Mouse (Mus musculus): ENCODE measurements around the gene Shb. TPM values are rescaled to one million over a fixed set of nuclear protein-coding genes. Genes with fewer than 3 reads are reported as not detected.

The Shb gene
- polyA plus RNA-seq, 1 experiment from 2014 or later: 2.7 TPM

GRCm38 (mm10) chr4:45502002-45502401 is 30.3 kb downstream of the Shb start:
- no peak for ATAC-seq (ENCODE audit: low FRiP score)
- no peak for DNase-seq (ENCODE audit: low spot score, missing footprints)
- no peak overlapping the region for H3K4me2 ChIP-seq
- H3K36me3 ChIP-seq (ENCODE audit: control insufficient read depth, insufficient read depth, low read length): no peaks in the 10 kb centered on the region
- no peak overlapping the region for H3K4me3 ChIP-seq (ENCODE audit: low read depth, low read length)
- no peak overlapping the region for H3K27ac ChIP-seq (ENCODE audit: low read depth, low read length)
- H3K4me1 ChIP-seq (ENCODE audit: control insufficient read depth, insufficient read depth, low read length): peaks cover 13% of the 10 kb centered on the region
- no peak overlapping the region for H3K9ac ChIP-seq (ENCODE audit: low read length)
- no peaks in the 10 kb centered on the region for H3K27me3 ChIP-seq (ENCODE audit: control insufficient read depth, insufficient read depth, low read length)
- H3K9me3 ChIP-seq (ENCODE audit: control insufficient read depth, low read length): no peaks in the 10 kb centered on the region
- WGBS: 89% methylated on average over 9 of the region's 9 CpGs

- Histone ChIP-seq H3K4me2 (no peak overlapping the region), H3K36me3 (ENCODE audit: control insufficient read depth, insufficient read depth, low read length) (no peaks in the 10 kb centered on the region), H3K9me3 (ENCODE audit: control insufficient read depth, low read length) (no peaks in the 10 kb centered on the region), H3K4me3 (ENCODE audit: low read depth, low read length) (no peak overlapping the region), H3K4me1 (ENCODE audit: control insufficient read depth, insufficient read depth, low read length) (peaks cover 13% of the 10 kb centered on the region), H3K27ac (ENCODE audit: low read depth, low read length) (no peak overlapping the region), H3K9ac (ENCODE audit: low read length) (no peak overlapping the region), H3K27me3 (ENCODE audit: control insufficient read depth, insufficient read depth, low read length) (no peaks in the 10 kb centered on the region)
- 81% methylated on average over 8 of the region's 8 CpGs for whole genome bisulfite sequencing
- DNase-seq (ENCODE audit: low spot score, missing footprints) (no peak), ATAC-seq (ENCODE audit: low FRiP score) (no peak)
Observed at GRCm38 (mm10) chr4:45500381-45500780, 31.9 kb downstream of the Shb start.

- Histone ChIP-seq H3K36me3 (ENCODE audit: control insufficient read depth, insufficient read depth, low read length) (no peaks in the 10 kb centered on the region), H3K27me3 (ENCODE audit: control insufficient read depth, insufficient read depth, low read length) (no peaks in the 10 kb centered on the region), H3K4me2 (no peak overlapping the region), H3K9ac (ENCODE audit: low read length) (0 out of 2 replicates have a peak overlapping the region, but pooled peaks have one; percentile 9), H3K27ac (ENCODE audit: low read depth, low read length) (no peak overlapping the region), H3K4me1 (ENCODE audit: control insufficient read depth, insufficient read depth, low read length) (peaks cover 13% of the 10 kb centered on the region), H3K9me3 (ENCODE audit: control insufficient read depth, low read length) (no peaks in the 10 kb centered on the region), H3K4me3 (ENCODE audit: low read depth, low read length) (no peak overlapping the region)
- 34% methylated on average over 10 of the region's 10 CpGs for WGBS
- DNase-seq (ENCODE audit: low spot score, missing footprints) (no peak), ATAC-seq (ENCODE audit: low FRiP score) (no peak)
Observed at GRCm38 (mm10) chr4:45499556-45499955, 32.7 kb downstream of the Shb start.

- no peak overlapping the region for H3K4me3 ChIP-seq (ENCODE audit: low read depth, low read length)
- H3K9ac ChIP-seq (ENCODE audit: low read length): no peak overlapping the region
- no peaks in the 10 kb centered on the region for H3K27me3 ChIP-seq (ENCODE audit: control insufficient read depth, insufficient read depth, low read length)
- no peak overlapping the region for H3K27ac ChIP-seq (ENCODE audit: low read depth, low read length)
- H3K4me1 ChIP-seq (ENCODE audit: control insufficient read depth, insufficient read depth, low read length): peaks cover 16% of the 10 kb centered on the region
- no peaks in the 10 kb centered on the region for H3K9me3 ChIP-seq (ENCODE audit: control insufficient read depth, low read length)
- no peak overlapping the region for H3K4me2 ChIP-seq
- H3K36me3 ChIP-seq (ENCODE audit: control insufficient read depth, insufficient read depth, low read length): no peaks in the 10 kb centered on the region
- WGBS: 22% methylated on average over 6 of the region's 6 CpGs
- DNase-seq (ENCODE audit: low spot score, missing footprints) (no peak), ATAC-seq (ENCODE audit: low FRiP score) (no peak)
Observed at GRCm38 (mm10) chr4:45499081-45499480, 33.2 kb downstream of the Shb start.

- no peaks in the 10 kb centered on the region for H3K36me3 ChIP-seq (ENCODE audit: control insufficient read depth, insufficient read depth, low read length)
- no peak overlapping the region for H3K4me2 ChIP-seq
- DNase-seq (ENCODE audit: low spot score, missing footprints) (no peak), ATAC-seq (ENCODE audit: low FRiP score) (no peak)
- H3K4me1 ChIP-seq (ENCODE audit: control insufficient read depth, insufficient read depth, low read length): peaks cover 23% of the 10 kb centered on the region
- no peaks in the 10 kb centered on the region for H3K27me3 ChIP-seq (ENCODE audit: control insufficient read depth, insufficient read depth, low read length)
- WGBS: 45% methylated on average over 5 of the region's 5 CpGs
- no peak overlapping the region for H3K27ac ChIP-seq (ENCODE audit: low read depth, low read length)
- H3K9me3 ChIP-seq (ENCODE audit: control insufficient read depth, low read length): no peaks in the 10 kb centered on the region
- no peak overlapping the region for H3K4me3 ChIP-seq (ENCODE audit: low read depth, low read length)
- H3K9ac ChIP-seq (ENCODE audit: low read length): no peak overlapping the region
Observed at GRCm38 (mm10) chr4:45498345-45498744, 33.9 kb downstream of the Shb start.

- no peak overlapping the region for H3K4me2 ChIP-seq
- H3K27me3 ChIP-seq (ENCODE audit: control insufficient read depth, insufficient read depth, low read length): no peaks in the 10 kb centered on the region
- H3K36me3 ChIP-seq (ENCODE audit: control insufficient read depth, insufficient read depth, low read length): no peaks in the 10 kb centered on the region
- H3K4me3 ChIP-seq (ENCODE audit: low read depth, low read length): no peak overlapping the region
- WGBS: 83% methylated on average over 6 of the region's 6 CpGs
- peaks cover 30% of the 10 kb centered on the region for H3K4me1 ChIP-seq (ENCODE audit: control insufficient read depth, insufficient read depth, low read length)
- no peak overlapping the region for H3K27ac ChIP-seq (ENCODE audit: low read depth, low read length)
- H3K9ac ChIP-seq (ENCODE audit: low read length): no peak overlapping the region
- no peak for DNase-seq (ENCODE audit: low spot score, missing footprints)
- H3K9me3 ChIP-seq (ENCODE audit: control insufficient read depth, low read length): no peaks in the 10 kb centered on the region
- no peak for ATAC-seq (ENCODE audit: low FRiP score)
Observed at GRCm38 (mm10) chr4:45497282-45497681, 35.0 kb downstream of the Shb start.

- H3K27me3 ChIP-seq (ENCODE audit: control insufficient read depth, insufficient read depth, low read length): peaks cover 1% of the 10 kb centered on the region; the same call in 1 of the 2 replicates
- H3K27ac ChIP-seq (ENCODE audit: low read depth, low read length): no peak overlapping the region
- no peak overlapping the region for H3K9ac ChIP-seq (ENCODE audit: low read length)
- WGBS: 68% methylated on average over 8 of the region's 8 CpGs
- H3K36me3 ChIP-seq (ENCODE audit: control insufficient read depth, insufficient read depth, low read length): no peaks in the 10 kb centered on the region
- H3K4me2 ChIP-seq: no peak overlapping the region
- ATAC-seq (ENCODE audit: low FRiP score) (no peak), DNase-seq (ENCODE audit: low spot score, missing footprints) (no peak)
- no peak overlapping the region for H3K4me3 ChIP-seq (ENCODE audit: low read depth, low read length)
- peaks cover 42% of the 10 kb centered on the region for H3K4me1 ChIP-seq (ENCODE audit: control insufficient read depth, insufficient read depth, low read length)
- H3K9me3 ChIP-seq (ENCODE audit: control insufficient read depth, low read length): no peaks in the 10 kb centered on the region
Observed at GRCm38 (mm10) chr4:45495531-45496201, 36.6 kb downstream of the Shb start.

GRCm38 (mm10) chr4:45493786-45494400 is 38.4 kb downstream of the Shb start:
- 7% methylated on average over 6 of the region's 6 CpGs for WGBS
- Histone ChIP-seq H3K27me3 (ENCODE audit: control insufficient read depth, insufficient read depth, low read length) (peaks cover 2% of the 10 kb centered on the region; the same call in 1 of the 2 replicates), H3K27ac (ENCODE audit: low read depth, low read length) (no peak overlapping the region), H3K4me2 (no peak overlapping the region), H3K4me1 (ENCODE audit: control insufficient read depth, insufficient read depth, low read length) (peaks cover 49% of the 10 kb centered on the region), H3K36me3 (ENCODE audit: control insufficient read depth, insufficient read depth, low read length) (no peaks in the 10 kb centered on the region), H3K9ac (ENCODE audit: low read length) (no peak overlapping the region), H3K9me3 (ENCODE audit: control insufficient read depth, low read length) (no peaks in the 10 kb centered on the region), H3K4me3 (ENCODE audit: low read depth, low read length) (no peak overlapping the region)
- ATAC-seq (ENCODE audit: low FRiP score): no peak
- peak; percentile 86 for DNase-seq (ENCODE audit: low spot score, missing footprints)

GRCm38 (mm10) chr4:45493118-45493517 is 39.2 kb downstream of the Shb start:
- DNase-seq (ENCODE audit: low spot score, missing footprints): no peak
- Histone ChIP-seq H3K27ac (ENCODE audit: low read depth, low read length) (no peak overlapping the region), H3K27me3 (ENCODE audit: control insufficient read depth, insufficient read depth, low read length) (peaks cover 2% of the 10 kb centered on the region; the same call in 1 of the 2 replicates), H3K36me3 (ENCODE audit: control insufficient read depth, insufficient read depth, low read length) (no peaks in the 10 kb centered on the region), H3K9me3 (ENCODE audit: control insufficient read depth, low read length) (no peaks in the 10 kb centered on the region), H3K4me1 (ENCODE audit: control insufficient read depth, insufficient read depth, low read length) (peaks cover 50% of the 10 kb centered on the region), H3K4me2 (no peak overlapping the region), H3K4me3 (ENCODE audit: low read depth, low read length) (no peak overlapping the region), H3K9ac (ENCODE audit: low read length) (no peak overlapping the region)
- WGBS: 10% methylated on average over 7 of the region's 7 CpGs
- no peak for ATAC-seq (ENCODE audit: low FRiP score)
